Mouse (Mus musculus): ENCODE measurements at regions not wholly inside any gene's neighbourhood (a gene's known extent, or its start where the extent isn't known, plus 50 kb on each side); places are given as distances from the start of the nearest gene placed in this dataset.

DNA sequence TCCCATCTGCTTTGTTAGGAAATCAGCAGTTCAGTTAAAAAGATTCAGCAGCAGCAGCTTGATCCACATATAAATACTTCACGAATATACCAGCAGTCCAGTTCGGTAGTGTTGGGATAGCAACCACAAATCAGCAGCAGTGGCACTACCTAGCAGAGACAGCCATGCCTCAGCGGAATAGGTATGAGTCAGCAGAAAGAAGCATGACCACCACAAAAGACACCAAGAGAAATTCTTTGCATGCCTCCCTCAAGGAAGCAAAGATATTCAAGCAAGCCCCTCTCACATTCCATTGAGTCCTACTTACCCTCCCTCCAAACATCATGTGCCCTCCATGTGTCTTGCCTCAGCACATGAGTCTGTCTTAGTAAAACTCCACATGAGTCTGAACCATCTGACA lies 117.5 kb upstream of the Cpeb2 start:
- DNase-seq, result no peak
- Histone ChIP-seq H3K27ac (ENCODE audit: low read depth, low read length) (no peak overlapping the region), H3K36me3 (ENCODE audit: insufficient read depth) (no peaks in the 10 kb centered on the region), H3K4me2 (ENCODE audit: low read depth) (no peak overlapping the region), H3K27me3 (ENCODE audit: insufficient read depth, low read length) (no peaks in the 10 kb centered on the region), H3K9ac (no peak overlapping the region), H3K4me1 (ENCODE audit: insufficient read depth) (no peaks in the 10 kb centered on the region), H3K9me3 (ENCODE audit: low read length) (no peaks in the 10 kb centered on the region), H3K4me3 (ENCODE audit: low read depth, low read length) (no peak overlapping the region)
- no peak for TF ChIP-seq CTCF (IDR thresholded peaks at IDR 0.05; ENCODE audit: low read depth)
- 90% methylated on average over 3 of the region's 3 CpGs for WGBS
- ATAC-seq, result no peak

DNA sequence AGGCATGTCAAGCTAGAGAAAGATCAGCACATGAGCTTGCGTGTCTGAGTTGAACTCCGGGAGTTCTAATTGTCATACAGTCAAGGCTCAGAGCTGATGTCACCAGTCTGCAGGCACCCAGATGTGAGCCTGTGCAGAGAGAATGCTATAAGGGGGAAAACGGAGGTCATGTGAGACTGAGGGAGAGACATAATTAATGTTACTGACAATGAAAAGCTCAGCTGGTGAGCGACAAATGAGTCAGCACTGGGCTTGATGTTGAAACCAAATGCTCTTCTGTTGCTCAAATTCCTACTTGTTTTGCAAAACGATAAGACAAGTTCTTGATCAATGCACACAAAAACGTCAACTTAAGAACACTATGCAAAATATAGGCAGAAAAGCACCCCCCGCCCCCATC lies 116.1 kb upstream of the Cpeb2 start:
- Histone ChIP-seq H3K4me2 (ENCODE audit: low read depth) (no peak overlapping the region), H3K27me3 (ENCODE audit: insufficient read depth, low read length) (no peaks in the 10 kb centered on the region), H3K36me3 (ENCODE audit: insufficient read depth) (no peaks in the 10 kb centered on the region), H3K9ac (no peak overlapping the region), H3K4me3 (ENCODE audit: low read depth, low read length) (no peak overlapping the region), H3K27ac (ENCODE audit: low read depth, low read length) (no peak overlapping the region), H3K4me1 (ENCODE audit: insufficient read depth) (no peaks in the 10 kb centered on the region), H3K9me3 (ENCODE audit: low read length) (no peaks in the 10 kb centered on the region)
- WGBS, result 68% methylated on average over 7 of the region's 7 CpGs
- ATAC-seq, result peak; percentile 43; the same call in 1 of the 2 replicates
- TF ChIP-seq CTCF (IDR thresholded peaks at IDR 0.05; ENCODE audit: low read depth), result no peak
- DNase-seq, result no peak

- Histone ChIP-seq H3K4me2 (ENCODE audit: low read depth) (no peak overlapping the region), H3K27ac (ENCODE audit: low read depth, low read length) (no peak overlapping the region), H3K4me3 (ENCODE audit: low read depth, low read length) (no peak overlapping the region), H3K9ac (no peak overlapping the region), H3K4me1 (ENCODE audit: insufficient read depth) (no peaks in the 10 kb centered on the region), H3K27me3 (ENCODE audit: insufficient read depth, low read length) (no peaks in the 10 kb centered on the region), H3K36me3 (ENCODE audit: insufficient read depth) (no peaks in the 10 kb centered on the region), H3K9me3 (ENCODE audit: low read length) (no peaks in the 10 kb centered on the region)
- 90% methylated on average over 2 of the region's 2 CpGs for WGBS
- ATAC-seq (no peak), DNase-seq (no peak)
- no peak for TF ChIP-seq CTCF (IDR thresholded peaks at IDR 0.05; ENCODE audit: low read depth)
Observed at GRCm38 (mm10) chr5:43121065-43121464, 111.9 kb upstream of the Cpeb2 start.

DNA sequence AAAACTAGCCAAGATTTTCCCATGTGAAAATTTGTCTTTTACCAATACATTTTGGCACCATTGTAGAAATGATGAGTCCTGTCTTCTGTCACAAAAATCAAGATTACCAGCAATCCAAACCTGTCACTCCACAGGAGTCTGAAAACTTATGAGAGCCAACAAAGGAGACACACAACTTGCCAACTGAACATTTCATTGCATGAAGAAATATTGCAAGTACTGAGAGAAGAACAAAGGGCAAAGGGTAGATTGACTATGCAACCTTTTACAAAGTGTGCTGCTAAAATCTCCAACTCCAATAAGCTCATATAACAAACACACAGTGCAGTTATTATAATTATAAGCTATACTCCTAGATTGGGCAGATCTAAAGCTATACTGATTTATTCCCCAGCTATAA lies 108.7 kb upstream of the Cpeb2 start:
- Histone ChIP-seq H3K4me3 (ENCODE audit: low read depth, low read length) (no peak overlapping the region), H3K4me1 (ENCODE audit: insufficient read depth) (no peaks in the 10 kb centered on the region), H3K27me3 (ENCODE audit: insufficient read depth, low read length) (no peaks in the 10 kb centered on the region), H3K9me3 (ENCODE audit: low read length) (no peaks in the 10 kb centered on the region), H3K9ac (no peak overlapping the region), H3K36me3 (ENCODE audit: insufficient read depth) (no peaks in the 10 kb centered on the region), H3K4me2 (ENCODE audit: low read depth) (no peak overlapping the region), H3K27ac (ENCODE audit: low read depth, low read length) (no peak overlapping the region)
- no peak for TF ChIP-seq CTCF (IDR thresholded peaks at IDR 0.05; ENCODE audit: low read depth)
- no peak for DNase-seq
- no peak for ATAC-seq

- H3K27ac ChIP-seq (ENCODE audit: low read depth, low read length), result no peak overlapping the region
- 78% methylated on average over 3 of the region's 3 CpGs for WGBS
- no peak overlapping the region for H3K4me2 ChIP-seq (ENCODE audit: low read depth)
- DNase-seq (no peak), ATAC-seq (no peak)
- H3K9me3 ChIP-seq (ENCODE audit: low read length), result no peaks in the 10 kb centered on the region
- TF ChIP-seq CTCF (IDR thresholded peaks at IDR 0.05; ENCODE audit: low read depth), result no peak
- H3K4me3 ChIP-seq (ENCODE audit: low read depth, low read length), result no peak overlapping the region
- H3K9ac ChIP-seq, result no peak overlapping the region
- no peaks in the 10 kb centered on the region for H3K36me3 ChIP-seq (ENCODE audit: insufficient read depth)
- H3K4me1 ChIP-seq (ENCODE audit: insufficient read depth), result no peaks in the 10 kb centered on the region
- H3K27me3 ChIP-seq (ENCODE audit: insufficient read depth, low read length), result no peaks in the 10 kb centered on the region
Observed at GRCm38 (mm10) chr5:43125774-43126536, 107.0 kb upstream of the Cpeb2 start.

DNA sequence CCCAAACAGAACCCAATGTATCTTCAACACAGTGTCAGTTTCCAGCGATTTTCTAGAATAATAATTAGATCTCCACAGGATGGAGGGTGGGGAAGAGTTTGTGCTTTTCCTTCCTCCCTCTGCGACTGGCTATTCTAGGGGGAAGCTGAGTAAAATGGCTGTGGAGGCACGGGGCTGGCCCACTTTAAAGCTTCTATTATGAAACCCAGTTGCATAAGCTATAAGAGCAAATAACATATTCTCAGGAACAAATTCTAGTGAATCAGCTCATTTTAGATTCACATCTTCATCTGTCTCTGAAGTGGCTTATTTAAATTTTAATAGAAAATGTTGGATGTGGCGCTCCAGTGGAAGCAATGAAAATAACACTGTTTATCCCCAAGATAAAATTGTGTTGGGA lies 102.6 kb upstream of the Cpeb2 start:
- WGBS, result 64% methylated on average over 4 of the region's 4 CpGs
- no peak overlapping the region for H3K27ac ChIP-seq (ENCODE audit: low read depth, low read length)

DNA sequence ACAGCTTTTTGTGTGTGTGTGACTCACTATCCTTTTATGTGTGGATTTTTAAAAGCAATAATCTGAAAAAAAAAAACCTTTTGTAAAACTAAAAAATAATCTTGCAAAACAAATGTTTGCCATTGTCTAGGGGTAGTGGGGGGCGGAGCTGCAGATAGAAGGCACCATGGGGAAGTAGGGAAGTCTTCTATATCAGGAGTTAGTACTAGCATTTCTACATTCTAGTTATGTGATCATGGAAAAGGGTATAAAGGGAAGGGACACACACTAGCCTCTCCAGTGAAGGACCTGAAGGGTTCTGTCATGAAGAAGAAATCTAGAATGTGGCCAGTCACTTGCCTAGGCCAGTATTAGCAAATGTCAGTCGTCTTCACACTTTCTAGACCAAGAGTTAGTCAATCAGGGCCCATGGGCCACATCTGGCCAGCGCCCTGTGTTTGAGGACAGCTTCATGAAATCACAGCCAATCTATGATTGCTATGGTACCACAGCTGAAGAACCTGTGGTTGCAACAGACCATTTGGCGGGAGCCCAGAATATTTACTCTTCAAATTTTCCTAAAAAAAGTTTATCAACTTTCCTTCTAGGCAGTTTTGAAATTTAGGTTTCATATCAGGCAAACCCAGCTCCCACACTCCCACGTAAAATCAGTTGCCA lies 101.9 kb upstream of the Cpeb2 start:
- H3K4me1 ChIP-seq (ENCODE audit: insufficient read depth), result no peaks in the 10 kb centered on the region
- no peak for TF ChIP-seq CTCF (IDR thresholded peaks at IDR 0.05; ENCODE audit: low read depth)
- no peaks in the 10 kb centered on the region for H3K9me3 ChIP-seq (ENCODE audit: low read length)
- ATAC-seq (no peak), DNase-seq (no peak)
- H3K9ac ChIP-seq, result no peak overlapping the region
- H3K4me3 ChIP-seq (ENCODE audit: low read depth, low read length), result no peak overlapping the region
- WGBS, result 94% methylated on average over 5 of the region's 5 CpGs
- H3K27me3 ChIP-seq (ENCODE audit: insufficient read depth, low read length), result no peaks in the 10 kb centered on the region
- H3K4me2 ChIP-seq (ENCODE audit: low read depth), result no peak overlapping the region
- no peaks in the 10 kb centered on the region for H3K36me3 ChIP-seq (ENCODE audit: insufficient read depth)
- H3K27ac ChIP-seq (ENCODE audit: low read depth, low read length), result no peak overlapping the region

More for the DNA sequence above, 102.6 kb upstream of the Cpeb2 start:
- Histone ChIP-seq H3K4me1 (ENCODE audit: insufficient read depth) (no peaks in the 10 kb centered on the region), H3K4me2 (ENCODE audit: low read depth) (no peak overlapping the region), H3K4me3 (ENCODE audit: low read depth, low read length) (no peak overlapping the region), H3K9me3 (ENCODE audit: low read length) (no peaks in the 10 kb centered on the region), H3K27me3 (ENCODE audit: insufficient read depth, low read length) (no peaks in the 10 kb centered on the region), H3K36me3 (ENCODE audit: insufficient read depth) (no peaks in the 10 kb centered on the region), H3K9ac (no peak overlapping the region)
- no peak for DNase-seq
- no peak for TF ChIP-seq CTCF (IDR thresholded peaks at IDR 0.05; ENCODE audit: low read depth)
- no peak for ATAC-seq

Measured in forebrain, postnatal 0 days (tissue).